Mouse (Mus musculus): ENCODE measurements around the gene Gm45234. TPM values are rescaled to one million over a fixed set of nuclear protein-coding genes. Genes with fewer than 3 reads are reported as not detected.
A peak's percentile ranks its signal among the peaks of the same experiment; 100 is the strongest.

Gene Gm45234
- total RNA-seq, 1 experiment: 0.13 TPM

DNA sequence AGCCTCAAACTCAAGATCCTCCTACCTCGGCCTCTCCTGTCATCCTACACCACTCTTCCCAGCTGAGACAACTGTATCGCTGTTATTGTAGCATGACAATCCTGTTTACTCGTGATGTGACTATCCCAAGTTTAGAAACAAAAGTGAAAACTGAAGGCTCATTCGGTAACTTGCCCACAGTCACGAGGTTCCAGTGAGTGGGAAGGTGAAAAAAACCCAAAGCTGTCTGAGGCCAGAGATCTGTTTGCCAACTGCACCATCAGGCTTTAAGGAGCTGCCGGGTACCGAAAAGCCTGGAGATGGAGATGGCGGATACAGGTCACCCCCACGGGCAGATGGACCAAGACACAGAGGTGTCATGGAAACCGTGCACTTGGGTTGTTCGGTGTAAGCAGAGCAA lies 18.8 kb downstream of the Gm45234 start:
- DNase-seq (ENCODE audit: low read depth, low spot score): no peak
- in situ Hi-C loops (cut with MboI; ENCODE audit: low sequenced_read_pairs in 2 of 2, unreplicated experiment in 2 of 2): no loop called here
- H3K36me3 ChIP-seq (ENCODE audit: control insufficient read depth, insufficient read depth, low read length, poor library complexity, severe bottlenecking): no peaks in the 10 kb centered on the region
- TF ChIP-seq ZNF384 (IDR thresholded peaks at IDR 0.05; ENCODE audit: low read depth, low read length) (no peak), CHD2 (IDR thresholded peaks at IDR 0.05; ENCODE audit: low read depth, low read length) (no peak), ZC3H11A (IDR thresholded peaks at IDR 0.05; ENCODE audit: borderline replicate concordance, low read depth, low read length) (no peak), HCFC1 (IDR thresholded peaks at IDR 0.05; ENCODE audit: borderline replicate concordance, insufficient read depth, low read length) (no peak), MAFK (IDR thresholded peaks at IDR 0.05; ENCODE audit: insufficient read depth, low read depth, low read length) (no peak)
- H3K4me1 ChIP-seq (ENCODE audit: control insufficient read depth in 2 of 2, insufficient read depth in 2 of 2, low read length in 2 of 2, poor library complexity in 1 of 2): peaks cover 0 to 26% of the 10 kb centered on the region in 2 experiments; a peak in 2 of 4 replicates
- H3K9me3 ChIP-seq (ENCODE audit: control insufficient read depth, insufficient read depth, low read depth, low read length): no peaks in the 10 kb centered on the region
- H3K9ac ChIP-seq (ENCODE audit: insufficient read depth, low read depth, low read length, poor library complexity, severe bottlenecking): no peak overlapping the region
- H3K27ac ChIP-seq (ENCODE audit: insufficient read depth, low read depth, low read length, poor library complexity, severe bottlenecking): no peak overlapping the region
- H3K4me3 ChIP-seq (ENCODE audit: insufficient read depth in 1 of 2, low read depth in 1 of 2, low read length in 2 of 2, poor library complexity in 1 of 2, severe bottlenecking in 1 of 2): no peak overlapping the region

- DNase-seq (ENCODE audit: low read depth, low spot score): no peak
- no peak overlapping the region for H3K4me3 ChIP-seq (ENCODE audit: insufficient read depth in 1 of 2, low read depth in 1 of 2, low read length in 2 of 2, poor library complexity in 1 of 2, severe bottlenecking in 1 of 2)
- TF ChIP-seq ZC3H11A (IDR thresholded peaks at IDR 0.05; ENCODE audit: borderline replicate concordance, low read depth, low read length) (no peak), ZNF384 (IDR thresholded peaks at IDR 0.05; ENCODE audit: low read depth, low read length) (no peak), CHD2 (IDR thresholded peaks at IDR 0.05; ENCODE audit: low read depth, low read length) (no peak), MAFK (IDR thresholded peaks at IDR 0.05; ENCODE audit: insufficient read depth, low read depth, low read length) (no peak), HCFC1 (IDR thresholded peaks at IDR 0.05; ENCODE audit: borderline replicate concordance, insufficient read depth, low read length) (no peak)
- no peaks in the 10 kb centered on the region for H3K9me3 ChIP-seq (ENCODE audit: control insufficient read depth, insufficient read depth, low read depth, low read length)
- in situ Hi-C loops (cut with MboI; ENCODE audit: low sequenced_read_pairs in 2 of 2, unreplicated experiment in 2 of 2): no loop called here
- no peaks in the 10 kb centered on the region for H3K36me3 ChIP-seq (ENCODE audit: control insufficient read depth, insufficient read depth, low read length, poor library complexity, severe bottlenecking)
- H3K9ac ChIP-seq (ENCODE audit: insufficient read depth, low read depth, low read length, poor library complexity, severe bottlenecking): no peak overlapping the region
- no peak overlapping the region for H3K27ac ChIP-seq (ENCODE audit: insufficient read depth, low read depth, low read length, poor library complexity, severe bottlenecking)
- H3K4me1 ChIP-seq (ENCODE audit: control insufficient read depth in 2 of 2, insufficient read depth in 2 of 2, low read length in 2 of 2, poor library complexity in 1 of 2): peaks cover 0 to 26% of the 10 kb centered on the region in 2 experiments; a peak in 2 of 4 replicates
These were observed 21.4 kb downstream of the Gm45234 start for GRCm38 (mm10) chr6:124734417-124734816.

- in situ Hi-C loops (cut with MboI; ENCODE audit: low sequenced_read_pairs in 2 of 2, unreplicated experiment in 2 of 2): no loop called here
- peak overlapping the region; percentile 45 to 55; a peak in 3 of 4 replicates for H3K4me3 ChIP-seq (ENCODE audit: insufficient read depth in 1 of 2, low read depth in 1 of 2, low read length in 2 of 2, poor library complexity in 1 of 2, severe bottlenecking in 1 of 2)
- H3K36me3 ChIP-seq (ENCODE audit: control insufficient read depth, insufficient read depth, low read length, poor library complexity, severe bottlenecking): no peaks in the 10 kb centered on the region; the same call in 1 of the 2 replicates
- H3K27ac ChIP-seq (ENCODE audit: insufficient read depth, low read depth, low read length, poor library complexity, severe bottlenecking): peak overlapping the region; percentile 13; the same call in 1 of the 2 replicates
- no peak for TF ChIP-seq CHD2 (IDR thresholded peaks at IDR 0.05; ENCODE audit: low read depth, low read length)
- peak overlapping the region; percentile 63 for H3K9ac ChIP-seq (ENCODE audit: insufficient read depth, low read depth, low read length, poor library complexity, severe bottlenecking)
- peaks cover 0 to 19% of the 10 kb centered on the region in 2 experiments; a peak in 2 of 4 replicates for H3K4me1 ChIP-seq (ENCODE audit: control insufficient read depth in 2 of 2, insufficient read depth in 2 of 2, low read length in 2 of 2, poor library complexity in 1 of 2)
- no peak for DNase-seq (ENCODE audit: low read depth, low spot score)
- no peaks in the 10 kb centered on the region for H3K9me3 ChIP-seq (ENCODE audit: control insufficient read depth, insufficient read depth, low read depth, low read length)
These were observed 23.1 kb downstream of the Gm45234 start for GRCm38 (mm10) chr6:124732476-124733370.

- H3K4me3 ChIP-seq (ENCODE audit: insufficient read depth in 1 of 2, low read depth in 1 of 2, low read length in 2 of 2, poor library complexity in 1 of 2, severe bottlenecking in 1 of 2): no peak overlapping the region
- H3K27ac ChIP-seq (ENCODE audit: insufficient read depth, low read depth, low read length, poor library complexity, severe bottlenecking): no peak overlapping the region
- in situ Hi-C loops (cut with MboI; ENCODE audit: low sequenced_read_pairs in 2 of 2, unreplicated experiment in 2 of 2): no loop called here
- H3K9me3 ChIP-seq (ENCODE audit: control insufficient read depth, insufficient read depth, low read depth, low read length): no peaks in the 10 kb centered on the region
- no peak for TF ChIP-seq MAFK (IDR thresholded peaks at IDR 0.05; ENCODE audit: insufficient read depth, low read depth, low read length)
- TF ChIP-seq HCFC1 (IDR thresholded peaks at IDR 0.05; ENCODE audit: borderline replicate concordance, insufficient read depth, low read length): no peak
- no peak for TF ChIP-seq ZC3H11A (IDR thresholded peaks at IDR 0.05; ENCODE audit: borderline replicate concordance, low read depth, low read length)
- TF ChIP-seq CHD2 (IDR thresholded peaks at IDR 0.05; ENCODE audit: low read depth, low read length): no peak
- TF ChIP-seq ZNF384 (IDR thresholded peaks at IDR 0.05; ENCODE audit: low read depth, low read length): no peak
- H3K9ac ChIP-seq (ENCODE audit: insufficient read depth, low read depth, low read length, poor library complexity, severe bottlenecking): no peak overlapping the region
- no peaks in the 10 kb centered on the region; the same call in 1 of the 2 replicates for H3K36me3 ChIP-seq (ENCODE audit: control insufficient read depth, insufficient read depth, low read length, poor library complexity, severe bottlenecking)
- DNase-seq (ENCODE audit: low read depth, low spot score): no peak
- H3K4me1 ChIP-seq (ENCODE audit: control insufficient read depth in 2 of 2, insufficient read depth in 2 of 2, low read length in 2 of 2, poor library complexity in 1 of 2): peaks cover 0 to 19% of the 10 kb centered on the region in 2 experiments; a peak in 2 of 4 replicates
These were observed 24.8 kb downstream of the Gm45234 start for GRCm38 (mm10) chr6:124731038-124731437.

All from ES-E14 (cell line).